Mouse (Mus musculus) liver, embryonic 11.5 days (tissue): ENCODE measurements around the gene Arl8b. TPM values are rescaled to one million over a fixed set of nuclear protein-coding genes. Genes with fewer than 3 reads are reported as not detected.

ENCODE experiments used
- polyA plus RNA-seq: library from polyadenylated mRNA; unstranded; fragments of >200 nt; fragmentation: Nextera tagmentation; extraction: Ambion mirVana; gene quantifications from 2 replicates; pipeline ENCODE4 v1.2.1, GENCODE M21; 2014

The Arl8b gene
- polyA plus RNA-seq, 1 experiment from 2014 or later, result 64.1 TPM

Other genes with a start within 250 kb of the Arl8b start
- 8.3 and 8.9 TPM in 2 replicates for gene Bhlhe40, start 122.5 kb upstream of the Arl8b start, polyA plus RNA-seq
- 25.0 and 30.6 TPM in 2 replicates for gene Edem1, start 45.5 kb downstream of the Arl8b start, polyA plus RNA-seq